Mouse (Mus musculus) R1 (cell line): ENCODE results near the gene Zfp809.

Experiments
- DNase-seq: peaks from one replicate; pipeline ENCODE4 v3.0.0-alpha.2; 2018; ENCODE audit warnings: low read depth, low spot score

Zfp809 gene

DNA sequence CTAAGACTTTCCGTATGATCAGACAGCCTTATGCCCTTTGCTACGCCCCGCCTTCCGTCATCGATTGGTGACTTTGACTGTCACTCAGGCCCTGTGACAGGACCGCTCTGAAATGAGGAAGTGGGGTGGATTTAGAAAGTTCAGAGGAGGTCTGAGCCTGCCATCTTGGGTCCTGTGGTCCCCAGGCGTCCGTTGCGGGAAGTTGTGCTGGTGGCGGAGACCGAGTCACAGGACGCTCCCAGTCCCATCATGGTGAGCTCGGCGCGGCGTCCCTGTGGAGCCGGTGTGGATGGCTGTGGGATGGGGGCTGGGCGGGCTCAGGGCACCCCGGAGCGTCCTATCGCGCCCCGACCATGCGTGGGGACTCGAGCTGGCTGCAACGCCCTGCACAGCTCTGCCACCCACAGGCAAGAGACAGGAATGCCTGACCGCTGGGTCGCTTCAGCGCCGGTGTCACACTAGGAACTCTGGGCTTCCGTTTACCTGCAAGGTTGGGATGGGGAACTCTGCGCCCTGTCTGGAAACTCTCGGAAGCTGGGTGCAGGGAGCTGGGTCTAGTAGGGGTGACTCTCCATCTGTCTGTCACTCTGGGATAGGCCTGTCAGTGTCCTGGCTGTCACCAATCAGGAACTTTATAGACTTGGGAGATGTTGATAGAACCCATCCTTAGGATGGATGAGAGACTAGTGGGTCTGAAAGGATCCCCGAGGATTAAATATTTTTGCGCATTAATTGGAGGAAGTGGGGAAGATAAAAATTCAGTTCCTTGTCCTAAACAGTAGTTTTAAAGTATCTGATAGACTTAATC lies at the start of gene Zfp809:
TSS of gene Zfp809 (plus strand) at position 134 of the 808 bp plus-strand sequence.
- peak; percentile 100 for DNase-seq

- peak; percentile 83 for DNase-seq
These were observed 37.4 kb upstream of the Zfp809 start, which contains the start of gene Zfp872 for GRCm38 (mm10) chr9:22188025-22188611. Gene Zfp872 (plus strand): TSS chr9:22188090.

DNA sequence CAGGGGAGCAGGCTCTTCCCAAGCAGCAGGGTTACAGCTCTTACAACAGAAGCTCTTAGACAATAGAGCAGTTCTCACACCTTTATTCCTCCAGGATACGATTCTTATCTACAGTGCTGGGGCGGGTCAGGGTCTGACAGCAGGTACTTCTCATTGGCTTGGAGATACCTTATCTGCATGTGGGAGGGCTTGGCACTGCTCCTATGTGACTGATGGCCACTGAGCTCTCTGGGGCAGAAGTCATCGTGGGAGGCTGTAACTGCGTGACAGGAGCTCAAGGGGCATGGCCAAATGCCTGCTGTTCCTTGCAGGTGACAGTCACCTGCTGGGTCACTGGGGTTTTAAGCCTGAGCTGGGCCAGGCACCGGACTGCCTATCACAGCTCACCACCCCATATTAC lies 29.1 kb upstream of the Zfp809 start:
- DNase-seq: peak; percentile 31

DNA sequence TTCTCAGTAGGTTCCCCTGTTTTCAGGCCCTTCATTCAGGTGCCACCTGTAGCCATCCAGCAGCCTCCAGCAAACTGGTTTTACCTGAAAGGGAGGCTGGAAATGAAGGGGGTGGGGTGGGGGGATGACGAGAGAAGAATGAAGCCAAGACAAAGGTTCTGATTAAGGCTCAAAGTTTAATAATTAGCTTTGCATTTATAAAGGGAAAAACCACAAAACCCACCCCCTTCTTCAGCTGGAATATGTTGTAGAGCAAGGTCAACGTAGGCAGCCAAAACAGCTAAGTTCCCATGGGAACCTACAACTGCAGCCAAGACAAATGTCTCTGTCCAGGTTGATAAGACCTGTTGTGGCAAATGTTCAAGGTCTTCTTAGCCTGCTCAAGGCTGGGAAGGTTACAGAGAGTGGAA lies 11.7 kb upstream of the Zfp809 start:
- no peak for DNase-seq

- DNase-seq: no peak
These were observed 11.0 kb upstream of the Zfp809 start for GRCm38 (mm10) chr9:22214549-22214948.

- peak; percentile 73 for DNase-seq
These were observed 8.8 kb upstream of the Zfp809 start for GRCm38 (mm10) chr9:22216705-22217104.

- DNase-seq: no peak
These were observed 7.5 kb upstream of the Zfp809 start for GRCm38 (mm10) chr9:22217858-22218493.

DNA sequence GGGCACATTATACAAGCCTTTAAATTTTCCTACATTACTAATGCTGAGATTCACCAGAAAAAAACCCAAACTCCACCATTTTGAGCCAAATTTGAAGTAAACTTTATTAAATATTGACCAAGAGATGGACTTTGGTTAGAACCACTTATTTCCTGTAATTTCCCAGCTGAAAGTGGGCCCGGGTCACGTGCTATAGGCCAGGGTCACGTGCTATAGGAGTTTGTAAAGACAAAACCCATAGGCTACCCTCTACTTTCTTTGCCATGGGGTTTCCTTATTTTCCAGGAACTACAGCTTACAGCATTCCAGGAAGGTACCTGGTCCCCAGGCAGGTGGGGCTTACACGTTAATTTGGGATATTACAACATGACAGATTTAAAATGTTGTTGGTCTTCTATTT lies 1.4 kb upstream of the Zfp809 start:
- no peak for DNase-seq

DNA sequence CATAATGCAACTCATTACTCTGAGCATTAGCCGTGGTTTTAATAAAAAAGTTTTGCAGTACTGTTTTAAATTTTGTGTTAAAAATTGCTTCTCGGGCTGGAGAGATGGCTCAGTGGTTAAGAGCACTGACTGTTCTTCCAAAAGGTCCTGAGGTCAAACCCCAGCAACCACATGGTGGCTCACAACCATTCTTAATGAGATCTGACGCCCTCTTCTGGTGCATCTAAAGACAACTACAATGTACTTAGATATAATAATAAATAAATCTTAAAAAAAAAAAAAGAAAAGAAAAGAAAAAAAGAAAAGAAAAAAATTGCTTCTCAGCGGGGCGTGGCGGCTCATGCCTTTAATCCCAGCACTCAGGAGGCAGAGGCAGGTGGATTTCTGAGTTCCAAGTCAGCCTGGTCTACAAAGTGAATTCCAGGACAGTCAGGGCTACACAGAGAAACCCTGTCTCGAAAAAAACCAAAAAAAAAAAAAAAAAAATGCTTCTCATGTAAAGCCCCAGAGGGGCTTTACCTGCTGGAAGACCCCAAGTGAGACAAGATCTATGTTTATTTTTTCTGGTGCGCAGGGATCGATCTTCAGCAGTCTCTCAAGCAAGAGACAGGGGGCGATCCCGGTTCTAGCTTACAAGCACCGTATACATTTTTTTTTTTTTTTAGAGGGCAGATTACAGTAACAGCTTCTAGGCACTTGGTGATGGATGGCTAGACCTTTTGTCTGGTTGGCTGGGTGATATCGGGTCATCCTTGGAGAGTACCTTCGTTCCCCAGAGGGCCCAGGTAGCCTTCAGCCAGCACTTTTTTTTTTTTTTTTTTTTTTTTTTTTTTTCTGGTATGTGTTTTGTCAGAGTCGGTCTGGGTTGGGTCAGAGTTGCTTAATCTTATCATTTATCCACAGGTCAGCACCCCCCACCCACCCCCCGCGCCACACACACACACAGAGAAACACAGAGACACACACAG lies 694 bp upstream of the Zfp809 start:
- DNase-seq: peak; percentile 86

DNA sequence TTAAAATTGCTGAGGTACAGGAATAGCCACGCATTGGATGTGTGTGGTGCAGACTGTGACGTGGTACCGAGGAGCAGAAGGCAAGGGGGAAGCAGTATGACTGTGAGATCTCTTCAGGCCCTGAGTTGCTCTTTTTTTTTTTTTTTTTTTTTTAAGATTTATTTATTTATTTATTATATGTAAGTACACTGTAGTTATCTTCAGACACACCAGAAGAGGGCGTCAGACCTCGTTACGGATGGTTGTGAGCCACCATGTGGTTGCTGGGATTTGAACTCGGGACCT lies 817 bp downstream of the Zfp809 start:
- peak; percentile 41 for DNase-seq

GRCm38 (mm10) chr9:22226846-22227245 lies 1.3 kb downstream of the Zfp809 start:
- DNase-seq: peak; percentile 84

GRCm38 (mm10) chr9:22229386-22230026 lies 4.0 kb downstream of the Zfp809 start:
- peak; percentile 67 for DNase-seq

GRCm38 (mm10) chr9:22230061-22230460 lies 4.5 kb downstream of the Zfp809 start:
- DNase-seq: no peak

GRCm38 (mm10) chr9:22230556-22230955 lies 5.0 kb downstream of the Zfp809 start:
- peak; percentile 68 for DNase-seq

GRCm38 (mm10) chr9:22240001-22240400 lies 14.5 kb downstream of the Zfp809 start:
- DNase-seq: peak; percentile 96

DNA sequence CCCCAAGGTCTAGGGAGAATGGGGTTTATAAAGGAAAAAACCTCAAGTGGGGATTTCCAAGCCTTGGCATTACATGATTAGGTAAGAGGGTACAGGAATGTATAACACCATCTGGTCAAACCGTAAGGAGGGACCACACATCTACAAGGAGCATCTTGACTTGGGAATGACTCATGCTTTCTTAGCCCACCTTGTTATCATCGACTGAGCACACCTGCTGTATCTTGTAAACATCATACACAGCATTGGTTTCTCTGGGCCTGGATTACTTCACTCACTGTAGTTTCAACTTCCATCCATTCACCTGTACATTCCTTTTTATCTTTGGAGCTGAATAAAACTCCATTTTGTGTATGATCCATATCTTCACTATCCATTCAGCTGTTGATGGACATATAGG lies 18.7 kb downstream of the Zfp809 start:
- DNase-seq: no peak

DNA sequence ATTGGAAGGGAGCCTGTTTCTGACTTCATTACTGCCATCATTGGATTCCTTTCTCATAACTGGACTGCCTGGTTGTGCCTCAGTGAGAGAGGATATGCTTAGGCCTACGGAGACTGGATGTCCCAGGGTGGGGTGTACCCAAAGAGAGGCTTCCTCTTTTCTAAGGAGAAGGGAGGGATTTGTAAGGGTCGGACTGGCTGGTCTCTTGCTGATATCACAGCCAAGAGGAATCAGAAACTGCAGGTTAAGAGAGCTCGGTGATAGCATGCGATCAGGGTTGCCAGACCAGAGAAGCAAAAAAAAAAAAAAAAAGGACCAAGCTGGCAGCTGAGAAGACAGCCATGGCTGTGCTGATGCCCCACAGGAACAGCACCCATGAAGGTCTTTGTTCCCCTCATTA lies 31.1 kb downstream of the Zfp809 start:
- no peak for DNase-seq

DNA sequence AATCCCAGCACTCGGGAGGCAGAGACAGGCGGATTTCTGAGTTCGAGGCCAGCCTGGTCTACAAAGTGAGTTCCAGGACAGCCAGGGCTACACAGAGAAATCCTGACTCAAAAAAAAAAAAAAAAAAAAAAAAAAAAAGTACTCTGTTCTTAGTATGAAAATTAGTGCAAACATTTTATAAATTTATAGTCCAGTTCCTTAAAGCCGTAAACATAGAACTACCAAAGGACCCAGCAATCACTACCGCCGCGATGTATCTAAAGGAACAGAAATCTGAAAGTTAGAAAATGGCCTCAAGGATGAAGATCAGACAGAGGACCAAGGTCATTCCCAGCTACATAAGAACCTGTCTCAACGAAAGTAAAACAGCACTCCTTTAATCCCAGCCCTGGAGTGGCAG lies 33.3 kb downstream of the Zfp809 start:
- no peak for DNase-seq

DNA sequence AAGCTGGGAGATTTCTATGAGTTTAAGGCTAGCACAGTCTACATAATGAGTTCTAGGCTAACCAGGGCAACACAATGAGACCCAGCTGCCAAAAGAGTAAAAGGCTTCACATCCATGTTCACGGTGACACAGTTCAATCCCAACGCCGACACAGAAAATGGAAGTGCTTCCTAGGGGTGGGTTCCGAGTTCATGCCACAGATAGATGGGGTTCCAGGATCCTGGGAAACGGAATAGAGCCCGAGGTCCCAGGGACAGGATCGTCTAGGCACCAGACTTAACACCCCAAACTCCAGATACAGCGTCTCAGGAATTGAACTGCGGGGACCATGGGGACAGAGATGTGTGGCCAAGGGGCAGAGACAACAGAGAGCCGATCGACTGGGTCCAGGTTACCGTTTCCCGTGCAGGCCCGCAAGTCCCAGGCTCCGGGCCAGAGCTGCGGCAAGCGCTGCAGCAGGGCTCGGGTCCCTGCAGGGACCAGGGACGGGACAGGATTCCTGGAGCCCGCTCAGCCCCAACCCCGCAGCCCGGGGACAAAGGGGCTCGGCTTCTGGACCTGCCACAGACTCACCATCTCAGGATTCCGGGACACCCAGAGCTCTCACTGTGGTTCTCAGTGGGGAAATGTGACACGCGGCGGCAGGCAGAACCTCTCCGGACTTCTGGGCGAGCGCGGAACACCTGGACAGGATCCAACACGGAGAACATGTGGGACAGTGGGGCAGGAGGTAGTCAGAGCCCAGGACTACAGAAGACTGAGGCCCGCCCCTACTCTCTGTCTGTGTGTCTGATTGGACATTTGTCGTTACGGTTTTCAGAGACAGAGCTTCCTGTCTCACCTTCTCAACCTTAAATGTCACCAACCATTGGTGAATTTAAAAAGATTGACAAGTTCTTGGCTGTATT lies 33.9 kb downstream of the Zfp809 start, which contains the start of gene Zfp599:
TSS of gene Zfp599 (minus strand) at position 712 of the 908 bp plus-strand sequence.
- peak; percentile 99 for DNase-seq

GRCm38 (mm10) chr9:22260092-22260422 lies 34.5 kb downstream of the Zfp809 start:
- no peak for DNase-seq
